In genomic region chr1:152990067-152990466, GRCm38 (mm10) we compare ENCODE assay signal across 24 mouse cellular contexts. TPM values are rescaled to one million over a fixed set of nuclear protein-coding genes. Genes with fewer than 3 reads are reported as not detected.
A peak's percentile ranks its signal among the peaks of the same experiment; 100 is the strongest.
DNase-seq lines count a peak whose midpoint lies in the region; ATAC-seq and TF ChIP-seq lines count a peak whose summit lies in the region.
"Had no signal": no experiment of that assay in that cellular context is flagged by ENCODE, and none has a peak within 500 bp of the region (broad histone marks: within the 10 kb centered on the region; RNA-seq: fewer than 3 reads in every experiment).

No protein-coding gene starts in this region.

- H3K9ac ChIP-seq in lung, embryonic 15.5 days: no peak overlapping the region
- peak overlapping the region; percentile 85; the same call in 1 of the 2 replicates for H3K9ac ChIP-seq in ES-Bruce4 (ENCODE audit: low read depth, poor library complexity, severe bottlenecking)
- H3K9ac ChIP-seq: forebrain, postnatal 0 days; heart, embryonic 12.5 days; heart, embryonic 15.5 days; hindbrain, embryonic 13.5 days had no signal

- no peak overlapping the region for H3K4me2 ChIP-seq in lung, embryonic 15.5 days
- H3K4me2 ChIP-seq: heart, embryonic 12.5 days; heart, embryonic 15.5 days; hindbrain, embryonic 13.5 days had no signal

- peak overlapping the region; percentile 21; the same call in 1 of the 2 replicates for H3K27ac ChIP-seq in lung, embryonic 15.5 days
- no peak overlapping the region for H3K27ac ChIP-seq in ES-Bruce4 (ENCODE audit: insufficient read depth, low read length)
- no peak overlapping the region for H3K27ac ChIP-seq in layer of hippocampus, adult 2 months
- H3K27ac ChIP-seq: heart, embryonic 15.5 days; hindbrain, embryonic 10.5 days; hindbrain, embryonic 13.5 days had no signal

- no peak for TF ChIP-seq EP300 in ES-Bruce4 (IDR thresholded peaks at IDR 0.05; ENCODE audit: insufficient read depth, low read depth, low read length)

- WGBS in lung, embryonic 15.5 days: 73% methylated on average over 5 of the region's 5 CpGs

- H3K27me3 ChIP-seq in lung, embryonic 15.5 days: no peaks in the 10 kb centered on the region
- no peaks in the 10 kb centered on the region for H3K27me3 ChIP-seq in ES-Bruce4 (ENCODE audit: control insufficient read depth, insufficient read depth, low read length, poor library complexity, severe bottlenecking)
- H3K27me3 ChIP-seq: heart, embryonic 12.5 days; heart, embryonic 15.5 days; hindbrain, embryonic 13.5 days had no signal

- no peaks in the 10 kb centered on the region for H3K36me3 ChIP-seq in lung, embryonic 15.5 days
- H3K36me3 ChIP-seq in ES-Bruce4 (ENCODE audit: control insufficient read depth, insufficient read depth, low read length, poor library complexity, severe bottlenecking): no peaks in the 10 kb centered on the region
- H3K36me3 ChIP-seq: heart, embryonic 12.5 days; heart, embryonic 15.5 days; hindbrain, embryonic 10.5 days; hindbrain, embryonic 13.5 days had no signal

- no peaks in the 10 kb centered on the region for H3K4me1 ChIP-seq in lung, embryonic 15.5 days
- H3K4me1 ChIP-seq in ES-Bruce4 (ENCODE audit: control insufficient read depth, insufficient read depth, low read length): peaks cover 1% of the 10 kb centered on the region
- H3K4me1 ChIP-seq: heart, embryonic 15.5 days; hindbrain, embryonic 13.5 days had no signal

- no peak for ATAC-seq in lung, embryonic 15.5 days (ENCODE audit: borderline replicate concordance, extremely low read depth, low FRiP score, low TSS enrichment)
- ATAC-seq: activated CD4-positive, CD25-positive, alpha-beta regulatory T cell, adult 4 months; CD4-positive, CD25-positive, alpha-beta regulatory T cell, adult 4 months; forebrain, embryonic 14.5 days; forebrain, postnatal 0 days; hindbrain, embryonic 16.5 days had no signal

- H3K9me3 ChIP-seq in lung, embryonic 15.5 days: no peaks in the 10 kb centered on the region
- peaks cover 5% of the 10 kb centered on the region; the same call in 1 of the 2 replicates for H3K9me3 ChIP-seq in ES-Bruce4 (replicated peaks; ENCODE audit: control insufficient read depth, insufficient read depth, low read length, poor library complexity, severe bottlenecking)
- H3K9me3 ChIP-seq: heart, embryonic 12.5 days; heart, embryonic 15.5 days; hindbrain, embryonic 10.5 days; hindbrain, embryonic 13.5 days had no signal

- H3K4me3 ChIP-seq in lung, embryonic 15.5 days: no peak overlapping the region
- no peak overlapping the region for H3K4me3 ChIP-seq in ES-Bruce4 (ENCODE audit: low read depth, low read length)
- no peak overlapping the region for H3K4me3 ChIP-seq in layer of hippocampus, adult 2 months
- H3K4me3 ChIP-seq: heart, embryonic 12.5 days; heart, embryonic 15.5 days; hindbrain, embryonic 10.5 days; hindbrain, embryonic 13.5 days had no signal

- no peak for TF ChIP-seq POLR2A in ES-Bruce4 (IDR thresholded peaks at IDR 0.05; ENCODE audit: insufficient read depth, low read length)

- TF ChIP-seq CTCF in ES-Bruce4 (IDR thresholded peaks at IDR 0.05; ENCODE audit: low read depth, low read length): no peak
- TF ChIP-seq CTCF in layer of hippocampus, adult 2 months (conservative IDR thresholded peaks at IDR 0.05): no peak

- DNase-seq in lung, postnatal 4 days: no peak
- DNase-seq in brain, adult 2 months (ENCODE audit: low read depth, low spot score): peak; percentile 40
- no peak for DNase-seq in ovary, postnatal 10 days (ENCODE audit: low spot score)
- DNase-seq in layer of hippocampus, adult 2 months (ENCODE audit: low spot score in 2 of 2): no peak
- DNase-seq: adrenal gland, adult 8-10 months; adrenal gland, postnatal 25 days; cerebellum, adult 18-20 months; cerebellum, adult 9-10 months; cerebellum, postnatal 14 days; forebrain, postnatal 0 days; gastrocnemius, postnatal 25 days; heart, adult 18-20 months; heart, postnatal 10 days; heart, postnatal 36 days had no signal

RNA-seq across cellular contexts. Expression of gene Nmnat2, which starts 35.3 kb away (rescaled TPM):
- 4.3 and 5.0 TPM in 2 replicates for polyA plus RNA-seq in lung, embryonic 15.5 days (2015; fragmentation: Nextera tagmentation; extraction: Ambion mirVana)
- 31.1 and 35.6 TPM in 2 replicates for polyA plus RNA-seq in ES-Bruce4 (2011; ENCODE audit: insufficient read depth, insufficient read length, low read depth, missing spikeins)
- 100 to 1,000 TPM; 133 to 141 TPM for total RNA-seq in layer of hippocampus, adult 2 months (2021)
